Mouse (Mus musculus) forebrain, postnatal 0 days (tissue): Measurements from ENCODE around the gene Emg1. TPM values are rescaled to one million over a fixed set of nuclear protein-coding genes. Genes with fewer than 3 reads are reported as not detected.

ENCODE experiments used
- ATAC-seq: fragments of 200-750 bp; cut with Nextera tagmentation; 2 replicates; pipeline ENCODE4 v1.8.0; 2017; ENCODE audit warnings: mild to moderate bottlenecking, moderate library complexity
- DNase-seq: peaks from one replicate; pipeline ENCODE4 v3.0.0-alpha.2; 2015
- H3K27ac ChIP-seq: fragments of 300-500 bp; sonication (generic); 2 replicates; pipeline ENCODE4 v1.5.1; 2014; ENCODE audit warnings: low read depth, mild to moderate bottlenecking, antibody characterized with exemption, low read length, moderate library complexity, mixed read lengths
- H3K27me3 ChIP-seq: fragments of 300-500 bp; sonication (generic); 2 replicates; pipeline ENCODE4 v1.6.1; 2014; ENCODE audit warnings: mild to moderate bottlenecking, low read length, mixed read lengths; ENCODE audit not compliant: insufficient read depth
- H3K36me3 ChIP-seq: fragments of 300-500 bp; sonication (generic); 2 replicates; pipeline ENCODE4 v1.6.1; 2014; ENCODE audit warnings: mild to moderate bottlenecking, moderate library complexity; ENCODE audit not compliant: insufficient read depth
- H3K4me1 ChIP-seq: fragments of 300-500 bp; sonication (generic); 2 replicates; pipeline ENCODE4 v1.6.1; 2014; ENCODE audit warnings: antibody characterized with exemption; ENCODE audit not compliant: insufficient read depth
- H3K4me2 ChIP-seq: fragments of 300-500 bp; sonication (generic); 2 replicates; pipeline ENCODE4 v1.6.1; 2014; ENCODE audit warnings: low read depth, mild to moderate bottlenecking, moderate library complexity
- H3K4me3 ChIP-seq: fragments of 300-500 bp; sonication (generic); 2 replicates; pipeline ENCODE4 v1.5.1; 2014; ENCODE audit warnings: low read depth, low read length, mixed read lengths
- H3K9ac ChIP-seq: fragments of 300-500 bp; sonication (generic); 2 replicates; pipeline ENCODE4 v1.6.1; 2014; ENCODE audit warnings: mild to moderate bottlenecking
- H3K9me3 ChIP-seq: fragments of 300-500 bp; sonication (generic); 2 replicates; pipeline ENCODE4 v1.6.1; 2016; ENCODE audit warnings: low read length
- CTCF ChIP-seq: sonication (generic); IDR thresholded peaks from 2 replicates; pipeline ENCODE4 v1.5.1; 2016; ENCODE audit warnings: antibody characterized with exemption, control low read depth, low read depth
- WGBS: fragments of 180-500 bp; shearing (Covaris S2); extraction: QIAGEN DNeasy Blood & Tissue Kit; methylation state at CpG from one replicate; pipeline ENCODE4 v1.1.7; 2014; 5-methylcytosine and 5-hydroxymethylcytosine counted together
- polyA plus RNA-seq: library from polyadenylated mRNA; unstranded; fragments of >200 nt; fragmentation: Nextera tagmentation; extraction: Ambion mirVana; gene quantifications from 2 replicates; pipeline ENCODE4 v1.2.1, GENCODE M21; 2015
- total RNA-seq: library from RNA; depleted of rRNA; stranded (reverse); fragments of >200 nt; gene quantifications from 2 replicates; pipeline ENCODE4 v1.2.3, GENCODE M21; 2014

The Emg1 gene
- total and polyA plus RNA-seq, 2 experiments from 2014 or later: 96.2 to 105 TPM

- ATAC-seq: peak; percentile 28
- DNase-seq: peak; percentile 80
- WGBS: under 1% methylated on average over 29 of the region's 29 CpGs
- no peaks in the 10 kb centered on the region for H3K27me3 ChIP-seq
- peak overlapping the region; percentile 69 for H3K4me3 ChIP-seq
- H3K4me1 ChIP-seq: peaks cover 6% of the 10 kb centered on the region; the same call in 1 of the 2 replicates
- H3K4me2 ChIP-seq: peak overlapping the region; percentile 83
- TF ChIP-seq CTCF: peak; percentile 74
- peak overlapping the region; percentile 97 for H3K9ac ChIP-seq
- no peaks in the 10 kb centered on the region for H3K9me3 ChIP-seq
- peaks cover 26% of the 10 kb centered on the region for H3K36me3 ChIP-seq
- peak overlapping the region; percentile 100 for H3K27ac ChIP-seq
These were observed 28.4 kb upstream of the Emg1 start for GRCm38 (mm10) chr6:124740211-124740887.

- TF ChIP-seq CTCF: no peak
- Histone ChIP-seq H3K4me1 (peaks cover 6% of the 10 kb centered on the region; the same call in 1 of the 2 replicates), H3K4me2 (peak overlapping the region; percentile 83; the same call in 1 of the 2 replicates), H3K36me3 (peaks cover 20% of the 10 kb centered on the region), H3K9me3 (no peaks in the 10 kb centered on the region), H3K9ac (0 out of 2 replicates have a peak overlapping the region, but pooled peaks have one; percentile 97), H3K4me3 (no peak overlapping the region), H3K27me3 (no peaks in the 10 kb centered on the region), H3K27ac (no peak overlapping the region)
- DNase-seq: no peak
- 87% methylated on average over 10 of the region's 10 CpGs for WGBS
- no peak for ATAC-seq
These were observed 27.3 kb upstream of the Emg1 start for GRCm38 (mm10) chr6:124739231-124739796.

GRCm38 (mm10) chr6:124738511-124739023 lies 26.6 kb upstream of the Emg1 start, which contains the start of gene Ptpn6:
Gene Ptpn6, minus strand, starts transcription at chr6:124738714.
- Histone ChIP-seq H3K27ac (no peak within 1 kb of the TSS), H3K4me1 (peaks cover 6% of the 10 kb centered on the region; the same call in 1 of the 2 replicates), H3K9me3 (no peaks in the 10 kb centered on the region), H3K4me3 (no peak within 1 kb of the TSS), H3K4me2 (peak within 1 kb of the TSS; percentile 83; the same call in 1 of the 2 replicates), H3K9ac (0 out of 2 replicates have a peak within 1 kb of the TSS, but pooled peaks have one; percentile 97), H3K36me3 (peaks cover 14% of the 10 kb centered on the region), H3K27me3 (no peaks in the 10 kb centered on the region)
- ATAC-seq (no peak), DNase-seq (no peak)
- 28% methylated on average over 15 of the region's 15 CpGs for WGBS
- no peak for TF ChIP-seq CTCF

GRCm38 (mm10) chr6:124737040-124737439 lies 25.1 kb upstream of the Emg1 start:
- H3K9me3 ChIP-seq: no peaks in the 10 kb centered on the region
- WGBS: 94% methylated on average over 11 of the region's 11 CpGs

GRCm38 (mm10) chr6:124734417-124734816 lies 22.4 kb upstream of the Emg1 start:
- Histone ChIP-seq H3K9ac (no peak overlapping the region), H3K4me1 (no peaks in the 10 kb centered on the region), H3K36me3 (peaks cover 3% of the 10 kb centered on the region; the same call in 1 of the 2 replicates), H3K27ac (no peak overlapping the region), H3K4me2 (no peak overlapping the region), H3K4me3 (no peak overlapping the region), H3K9me3 (no peaks in the 10 kb centered on the region), H3K27me3 (no peaks in the 10 kb centered on the region)
- no peak for DNase-seq
- WGBS: 91% methylated on average over 3 of the region's 3 CpGs
- no peak for TF ChIP-seq CTCF
- no peak for ATAC-seq

More at GRCm38 (mm10) chr6:124737040-124737439, 25.1 kb upstream of the Emg1 start:
- TF ChIP-seq CTCF: no peak
- H3K9ac ChIP-seq: no peak overlapping the region
- H3K27me3 ChIP-seq: no peaks in the 10 kb centered on the region
- H3K36me3 ChIP-seq: peaks cover 3% of the 10 kb centered on the region; the same call in 1 of the 2 replicates
- H3K4me3 ChIP-seq: no peak overlapping the region
- ATAC-seq (no peak), DNase-seq (no peak)
- H3K4me2 ChIP-seq: no peak overlapping the region
- peaks cover 6% of the 10 kb centered on the region; the same call in 1 of the 2 replicates for H3K4me1 ChIP-seq
- no peak overlapping the region for H3K27ac ChIP-seq

GRCm38 (mm10) chr6:124732476-124733370 lies 20.7 kb upstream of the Emg1 start:
- Histone ChIP-seq H3K4me1 (no peaks in the 10 kb centered on the region), H3K27me3 (no peaks in the 10 kb centered on the region), H3K4me3 (no peak overlapping the region), H3K9ac (no peak overlapping the region), H3K36me3 (no peaks in the 10 kb centered on the region), H3K4me2 (no peak overlapping the region), H3K27ac (no peak overlapping the region), H3K9me3 (no peaks in the 10 kb centered on the region)
- no peak for DNase-seq
- no peak for ATAC-seq
- no peak for TF ChIP-seq CTCF
- 55% methylated on average over 19 of the region's 19 CpGs for WGBS
